Mouse (Mus musculus): ENCODE results near the gene Eme2.
A peak's percentile ranks its signal among the peaks of the same experiment; 100 is the strongest.

Gene Eme2

DNA sequence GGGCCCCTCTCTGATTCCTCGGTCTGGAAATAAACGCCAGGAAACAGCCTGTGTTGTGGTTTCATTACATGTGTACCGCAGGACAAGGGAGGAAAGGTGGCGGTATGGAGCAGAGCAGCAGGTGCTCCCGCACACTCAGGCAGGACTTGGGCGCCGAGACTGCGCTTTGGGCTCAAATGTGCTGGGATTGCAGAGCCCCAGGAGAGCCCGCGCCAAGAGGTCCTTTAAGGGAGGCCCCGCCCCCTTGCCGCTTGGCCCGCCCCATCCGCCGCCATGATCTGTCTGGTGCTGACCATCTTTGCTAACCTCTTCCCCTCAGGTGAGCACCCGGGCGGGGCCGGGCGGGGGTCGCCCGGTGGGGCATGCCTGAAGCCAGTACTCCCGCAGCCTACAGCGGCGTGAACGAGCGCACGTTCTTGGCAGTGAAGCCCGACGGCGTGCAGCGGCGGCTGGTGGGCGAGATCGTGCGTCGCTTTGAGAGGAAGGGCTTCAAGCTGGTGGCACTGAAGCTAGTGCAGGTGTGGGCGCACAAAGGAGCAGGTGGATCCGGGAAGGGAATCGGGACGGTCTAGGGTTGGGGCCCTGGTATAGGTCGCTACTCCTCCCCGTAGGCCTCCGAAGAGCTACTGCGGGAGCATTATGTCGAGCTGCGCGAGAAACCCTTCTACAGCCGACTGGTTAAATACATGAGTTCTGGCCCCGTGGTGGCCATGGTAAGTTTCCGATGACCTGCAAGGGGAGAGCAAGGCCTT lies 1.5 kb upstream of the Eme2 start, which contains the start of gene Nme3:
TSS of gene Nme3 (plus strand) at position 260 of the 752 bp plus-strand sequence.
- peak; percentile 84 for DNase-seq (ENCODE audit: low spot score)

DNA sequence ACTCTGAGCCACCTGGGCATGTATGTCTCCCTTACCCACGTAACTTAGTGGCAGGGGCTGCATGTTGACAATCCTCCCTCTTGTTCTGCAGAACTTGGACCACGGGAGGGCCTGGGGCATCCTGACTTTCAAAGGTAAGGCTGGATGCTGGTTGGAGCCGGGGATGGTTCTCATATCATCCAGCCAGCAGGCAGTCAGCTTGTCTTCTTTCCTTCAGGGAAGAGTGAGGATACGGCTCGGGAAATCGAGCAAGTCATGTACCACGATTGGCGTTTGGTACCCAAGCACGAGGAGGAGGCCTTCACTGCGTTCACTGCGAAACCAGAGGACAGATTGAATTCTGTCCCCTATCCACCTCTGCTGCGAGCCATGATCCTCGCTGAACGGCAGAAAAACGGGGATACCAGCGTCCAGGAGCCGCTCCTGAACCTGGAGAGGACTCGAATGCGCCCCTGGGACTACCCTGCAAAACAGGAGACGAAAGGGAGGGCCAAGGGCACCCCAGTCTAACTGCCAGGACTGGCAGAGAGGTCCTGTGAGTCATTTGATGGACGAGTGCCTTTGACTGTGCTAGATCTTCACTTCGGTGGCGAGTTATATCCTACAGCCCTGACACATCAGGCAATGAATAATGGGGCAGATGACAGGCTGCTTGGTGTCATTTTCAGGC lies 819 bp upstream of the Eme2 start:
- peak; percentile 8 for DNase-seq (ENCODE audit: low spot score)

DNA sequence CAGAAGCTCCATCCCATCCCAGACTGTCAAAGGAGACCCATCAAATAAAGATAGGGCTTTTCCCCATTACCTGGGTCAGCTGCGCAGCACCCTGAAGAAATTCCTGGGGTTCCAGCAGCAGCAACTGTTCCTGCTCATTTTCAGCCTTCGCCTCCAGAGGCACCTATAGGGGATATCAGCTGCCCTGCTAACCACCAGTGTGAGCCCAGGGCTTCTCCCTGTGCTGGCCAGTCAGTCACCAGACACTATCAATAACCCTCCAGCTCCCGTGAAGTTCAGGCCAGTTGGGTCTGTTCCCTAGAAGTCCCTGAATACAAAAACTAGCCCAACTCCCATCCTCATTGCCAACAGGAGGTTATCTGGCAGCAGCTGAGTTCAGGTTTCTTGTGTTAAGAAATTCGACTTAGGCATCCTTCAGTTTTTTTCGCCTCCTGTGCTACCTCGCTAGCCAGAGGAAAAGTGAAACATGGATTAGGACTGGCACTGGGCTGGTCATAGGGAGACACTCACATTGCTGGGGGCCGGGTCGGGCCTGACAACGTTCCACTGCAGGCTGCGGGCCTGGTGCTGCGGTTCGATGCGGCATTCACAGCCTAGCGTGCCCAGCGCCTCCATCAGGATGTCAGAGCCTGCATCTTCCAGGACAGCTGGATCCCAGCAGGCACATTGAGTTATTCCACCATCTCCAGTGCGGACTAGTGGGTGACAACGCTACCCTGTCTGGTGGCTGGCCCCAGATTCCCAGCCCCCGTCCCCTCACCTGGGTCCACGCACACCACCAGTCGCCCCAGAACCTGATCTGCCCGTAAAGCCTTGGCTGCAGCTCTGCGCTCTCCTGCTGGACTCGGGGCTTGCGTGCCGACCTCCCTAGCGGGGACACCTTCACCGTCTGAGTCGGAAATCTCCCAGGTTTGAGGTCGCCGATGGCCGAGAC lies 559 bp downstream of the Eme2 start:
- peak; percentile 16 for DNase-seq (ENCODE audit: low spot score)

DNA sequence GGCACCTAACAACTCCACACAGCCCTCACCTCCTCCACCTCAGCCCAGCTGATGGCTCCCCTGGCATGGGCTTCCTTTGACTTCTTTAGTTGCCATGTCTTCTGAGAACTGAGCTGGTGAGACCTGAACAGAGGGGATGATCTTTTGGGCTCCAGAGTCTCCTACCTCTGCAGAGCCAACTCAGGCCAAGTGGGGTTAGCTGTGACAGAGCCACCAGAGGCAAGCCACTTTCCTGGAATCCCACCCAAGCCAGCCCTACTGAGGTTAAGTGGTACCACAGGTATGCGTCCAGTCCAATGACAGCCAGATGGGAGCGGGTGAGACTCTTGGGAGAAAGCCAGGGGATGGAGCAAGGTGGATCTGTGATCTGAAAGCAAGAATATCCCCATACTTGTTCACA lies 1.6 kb downstream of the Eme2 start:
- DNase-seq (ENCODE audit: low spot score): no peak

DNA sequence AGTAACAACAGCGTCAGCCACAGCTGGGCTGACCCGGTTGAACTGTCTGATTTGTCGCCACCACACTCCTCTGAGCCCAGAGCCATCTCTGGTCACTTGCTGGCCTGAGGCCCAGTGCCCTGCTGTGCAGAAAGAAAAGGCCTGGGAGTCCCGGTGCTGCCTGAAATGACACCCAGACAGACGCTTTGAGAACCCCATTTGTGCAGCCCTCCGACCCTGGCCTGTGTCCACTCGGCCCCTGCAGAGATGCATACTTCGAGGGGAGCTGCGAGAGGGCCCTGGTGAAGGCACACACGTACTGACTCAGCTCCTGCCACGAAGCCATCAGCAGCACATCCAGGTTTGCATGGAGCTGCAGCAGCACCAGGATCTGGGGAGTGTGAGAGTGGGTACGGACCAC lies 2.1 kb downstream of the Eme2 start:
- DNase-seq (ENCODE audit: low spot score): no peak

DNA sequence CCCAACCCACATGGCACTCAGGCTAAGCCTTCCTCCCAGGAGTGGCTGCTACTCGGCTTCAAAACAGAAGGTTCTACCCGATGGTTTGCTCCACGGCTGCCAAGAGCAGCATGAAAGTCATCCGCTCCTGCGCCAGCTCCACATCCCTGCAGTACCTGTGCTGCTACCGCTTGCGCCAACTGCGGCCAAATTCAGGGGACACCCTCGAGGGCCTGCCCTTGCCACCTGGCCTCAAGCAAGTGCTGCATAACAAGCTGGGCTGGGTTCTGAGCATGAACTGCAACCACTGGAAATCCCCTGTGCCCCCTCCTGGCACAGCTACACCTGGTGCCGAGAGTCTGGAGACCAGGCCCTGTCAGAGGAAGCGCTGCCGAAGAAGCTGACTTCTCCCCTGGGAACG lies 3.6 kb downstream of the Eme2 start:
- DNase-seq (ENCODE audit: low spot score): no peak

DNA sequence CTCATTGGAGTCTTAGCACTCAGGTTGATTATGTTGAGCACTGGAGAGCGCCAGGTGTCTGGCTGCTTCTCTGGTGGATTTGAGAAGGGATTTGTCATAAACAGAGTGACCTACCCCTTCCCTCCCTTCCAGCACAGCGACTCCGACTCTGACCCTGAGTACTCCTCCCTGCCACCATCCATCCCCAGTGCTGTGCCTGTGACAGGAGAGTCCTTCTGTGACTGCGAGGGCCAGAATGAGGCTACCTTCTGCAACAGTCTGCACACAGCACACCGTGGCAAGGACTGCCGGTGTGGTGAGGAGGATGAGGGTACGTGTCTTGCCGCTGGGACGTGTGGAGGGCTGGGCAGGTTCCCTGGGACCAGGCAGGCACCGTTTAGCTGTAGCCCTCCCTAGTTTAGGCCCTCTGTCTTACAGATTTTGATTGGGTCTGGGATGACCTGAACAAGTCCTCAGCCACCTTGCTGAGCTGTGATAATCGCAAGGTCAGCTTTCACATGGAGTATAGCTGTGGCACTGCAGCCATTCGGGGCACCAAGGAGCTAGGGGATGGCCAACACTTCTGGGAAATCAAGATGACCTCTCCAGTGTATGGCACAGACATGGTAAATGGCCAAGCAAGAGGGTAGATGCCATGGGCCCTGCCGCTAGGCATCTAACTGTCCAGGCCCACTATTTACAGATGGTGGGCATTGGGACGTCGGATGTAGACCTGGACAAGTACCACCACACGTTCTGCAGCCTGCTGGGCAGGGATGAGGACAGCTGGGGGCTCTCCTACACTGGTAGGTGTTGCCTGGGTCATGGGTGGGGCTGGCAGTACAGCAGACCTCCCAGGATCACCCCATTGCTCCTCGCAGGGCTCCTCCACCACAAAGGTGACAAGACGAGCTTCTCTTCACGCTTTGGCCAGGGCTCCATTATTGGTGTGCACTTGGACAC lies 4.5 kb downstream of the Eme2 start:
- DNase-seq (ENCODE audit: low spot score): no peak

DNA sequence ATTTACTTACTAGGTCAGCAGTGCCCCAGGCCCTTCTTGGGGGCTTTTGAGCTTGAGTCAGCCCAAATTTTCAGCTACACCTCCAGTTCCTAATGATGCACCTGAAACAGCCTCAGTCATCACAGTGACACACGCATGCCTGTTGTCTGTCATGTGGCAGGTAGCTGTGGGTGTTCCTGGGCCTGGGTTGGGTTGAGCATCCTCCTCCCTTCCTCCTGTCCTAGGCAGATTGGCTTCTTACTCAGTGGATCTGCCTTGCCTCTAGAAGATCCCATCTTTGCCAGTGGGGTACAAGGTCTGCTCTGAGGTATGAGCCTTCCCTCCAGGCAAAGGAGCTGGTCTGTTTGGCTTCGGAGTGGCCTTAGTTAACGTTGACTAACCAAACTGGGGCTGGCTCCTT lies 6.0 kb downstream of the Eme2 start:
- no peak for DNase-seq (ENCODE audit: low spot score)

DNA sequence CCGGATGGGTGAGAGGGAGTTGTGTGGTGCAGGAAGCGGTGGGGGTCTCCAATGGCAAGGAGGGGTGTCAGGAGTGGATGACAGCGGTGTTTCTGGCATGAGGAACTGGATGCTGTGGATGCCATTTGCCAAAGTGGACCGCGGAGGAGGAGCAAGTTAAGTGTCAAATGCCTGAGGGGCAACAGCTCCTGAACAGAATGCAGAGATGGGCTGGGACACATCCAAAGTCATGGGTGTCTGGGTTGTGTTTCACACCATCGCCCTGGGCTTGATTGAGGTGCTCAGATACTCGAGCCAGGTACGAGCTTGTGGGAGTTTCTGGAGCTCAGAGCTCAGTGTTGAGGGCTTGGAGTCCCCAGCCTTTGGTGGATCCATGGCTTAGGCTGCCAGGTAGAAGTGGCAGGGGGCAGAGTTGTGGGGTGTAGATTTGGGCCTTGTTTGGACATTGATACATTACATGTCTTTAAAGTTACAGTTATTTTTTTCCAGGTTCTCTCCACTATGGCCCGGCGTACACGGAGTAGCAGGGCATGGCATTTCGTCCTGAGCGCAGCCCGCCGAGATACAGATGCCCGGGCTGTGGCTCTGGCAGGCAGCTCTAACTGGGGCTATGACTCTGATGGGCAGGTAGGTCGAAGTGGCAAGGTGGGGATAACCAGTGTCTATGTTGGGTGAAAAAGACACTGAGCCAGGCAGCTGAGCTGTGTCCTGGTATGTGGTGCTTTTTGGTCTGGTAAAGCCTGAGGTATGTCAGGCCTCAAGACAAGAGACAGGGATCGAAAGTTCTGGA lies 7.4 kb downstream of the Eme2 start:
- peak; percentile 4 for DNase-seq (ENCODE audit: low spot score)

DNA sequence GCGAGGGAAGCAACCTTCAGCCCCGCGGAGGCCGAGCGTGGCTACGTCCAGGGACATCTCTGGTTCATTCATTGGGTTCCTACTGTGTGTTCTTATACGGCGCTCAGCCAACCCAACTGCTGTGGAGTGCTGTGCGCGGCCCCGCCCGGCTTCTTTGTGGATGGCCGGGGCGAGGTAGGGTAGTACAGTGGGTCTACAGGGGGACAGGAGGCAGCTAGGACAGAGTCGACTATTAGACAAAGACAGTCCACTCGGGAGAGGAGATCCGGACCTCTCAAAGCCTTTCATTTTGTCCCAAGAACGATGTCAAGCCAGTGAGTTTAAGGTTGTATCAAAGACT lies 8.0 kb downstream of the Eme2 start:
- no peak for DNase-seq (ENCODE audit: low spot score)

DNA sequence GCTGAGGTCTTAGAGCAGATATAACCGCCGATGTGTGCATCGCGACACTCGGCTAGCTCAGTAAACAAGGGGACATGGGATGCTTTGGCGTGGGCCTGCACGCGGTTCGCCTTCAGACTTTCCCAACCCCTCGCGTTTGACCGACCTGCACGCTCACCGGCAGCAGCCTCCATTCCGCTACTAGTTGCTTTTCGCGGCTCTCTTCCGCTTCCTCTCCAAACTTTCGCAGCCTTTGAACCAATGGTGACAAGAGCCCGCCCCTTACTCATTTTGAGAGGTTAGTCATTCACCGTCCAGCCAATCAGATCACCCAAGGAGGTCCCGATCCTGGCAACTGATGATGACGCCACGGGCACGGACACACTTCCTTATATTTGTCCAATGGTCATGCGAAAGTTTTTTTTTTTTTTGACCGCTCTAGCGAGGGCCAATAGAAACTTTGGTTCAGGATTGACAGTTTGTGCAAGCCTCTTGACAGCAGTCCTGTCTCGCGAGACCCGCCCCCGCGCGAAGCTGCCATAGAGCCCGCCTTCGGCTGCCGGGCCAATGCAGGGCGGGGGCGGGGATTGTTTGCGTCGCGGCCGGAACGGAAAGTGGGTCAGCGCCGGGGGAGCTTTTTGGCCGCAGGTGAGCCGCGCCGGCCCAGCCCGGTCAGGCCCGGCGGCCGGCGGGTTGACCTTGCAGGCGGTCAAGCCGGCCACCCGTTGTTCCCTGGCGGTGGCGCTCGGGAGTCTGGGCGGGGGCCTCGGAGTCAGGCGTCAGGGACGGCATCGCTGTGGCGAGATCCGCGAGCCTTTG lies 8.6 kb downstream of the Eme2 start, which contains the start of the genes Nubp2 and Spsb3:
TSS of gene Nubp2 (minus strand) at position 216 of the 798 bp plus-strand sequence.
TSS of gene Spsb3 (plus strand) at position 510 of the 798 bp plus-strand sequence.
- peak; percentile 99 for DNase-seq (ENCODE audit: low spot score)

DNA sequence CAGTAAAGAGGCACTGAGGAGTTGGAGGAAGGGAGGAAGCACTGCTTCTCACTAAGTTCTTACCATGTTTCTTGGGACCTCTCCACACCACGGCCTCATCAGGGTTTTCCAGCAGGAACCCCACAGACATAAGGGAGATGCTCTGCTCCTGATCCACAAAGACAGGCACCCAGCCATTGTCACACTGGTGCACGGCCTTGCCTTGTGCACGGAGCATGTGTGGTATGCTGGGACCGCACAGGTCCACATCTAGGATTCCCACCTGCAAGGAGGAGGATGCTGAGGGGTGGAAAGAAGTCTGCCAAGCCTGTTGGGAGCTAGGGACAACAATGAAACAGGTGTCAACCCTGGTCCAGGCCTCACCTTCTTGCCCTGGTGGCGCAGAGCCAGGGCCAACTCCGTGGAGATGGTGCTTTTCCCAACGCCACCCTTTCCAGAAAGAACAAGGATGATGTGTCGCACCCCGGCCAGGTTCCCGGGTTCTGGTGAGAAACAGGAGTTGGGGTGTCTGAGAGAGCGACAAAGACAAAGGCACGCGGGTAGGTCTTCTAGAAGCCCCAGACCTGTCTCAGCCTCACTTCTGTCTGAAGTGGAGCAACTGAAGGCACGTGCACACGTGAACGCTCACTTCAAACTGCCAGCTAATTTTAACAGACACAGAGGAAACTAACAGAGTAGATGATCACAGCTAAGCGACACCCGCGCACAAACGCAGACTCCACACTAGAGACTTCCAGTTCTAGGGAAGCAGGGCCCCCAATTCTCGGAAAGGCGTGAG lies 9.3 kb downstream of the Eme2 start:
- no peak for DNase-seq (ENCODE audit: low spot score)

DNA sequence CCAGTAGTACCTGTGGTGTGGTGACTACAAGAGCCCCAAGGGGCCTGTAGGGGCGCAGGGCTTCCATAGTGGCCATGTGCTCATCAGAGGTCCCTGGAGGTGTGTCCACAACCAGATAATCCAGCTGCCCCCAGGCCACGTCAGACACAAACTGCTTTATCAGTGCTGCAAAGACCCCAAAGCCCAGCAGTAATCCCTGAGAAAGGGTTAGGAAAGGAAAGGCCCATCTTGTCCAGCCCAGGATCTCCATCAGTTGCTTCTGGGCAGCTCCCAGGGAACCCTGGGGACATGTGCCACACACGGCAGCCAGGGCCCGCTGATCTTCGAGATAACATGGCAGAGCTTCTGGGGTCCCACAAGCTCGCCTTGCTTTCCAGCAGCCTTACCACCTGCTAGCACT lies 10.5 kb downstream of the Eme2 start:
- DNase-seq (ENCODE audit: low spot score): no peak

DNA sequence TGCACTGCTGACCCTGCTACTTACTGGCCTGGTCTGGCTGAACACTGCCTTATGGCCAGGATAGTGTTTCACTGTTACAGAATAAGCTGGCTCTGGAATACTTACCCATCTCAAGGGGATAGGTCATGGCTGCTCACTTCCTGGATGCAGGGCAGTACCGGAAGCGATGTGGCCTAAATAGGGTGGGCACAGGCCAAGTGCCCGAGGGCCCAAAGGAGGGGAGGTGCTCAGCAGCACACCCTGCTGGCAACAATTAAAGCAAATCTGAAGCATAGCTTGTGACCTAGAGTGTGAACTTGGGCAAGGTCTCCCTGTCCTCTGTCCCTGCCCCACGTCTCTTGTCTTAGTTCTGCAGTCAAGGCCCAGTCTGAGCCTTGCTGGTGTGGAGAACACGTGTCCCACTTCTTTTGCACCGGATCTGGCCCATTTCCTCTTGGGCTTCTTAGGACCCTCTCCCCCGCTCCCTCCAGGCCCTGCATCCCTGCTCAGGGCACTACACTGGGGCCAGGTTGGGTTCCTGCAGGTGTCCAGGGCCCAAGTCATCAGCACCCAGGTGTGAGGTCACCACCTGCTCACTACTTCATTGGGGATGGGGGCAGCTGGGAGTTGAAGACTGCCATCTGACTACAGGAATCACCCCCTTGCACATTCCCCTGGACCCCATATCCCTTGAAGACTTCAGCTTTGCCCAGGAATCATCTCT lies 13.0 kb downstream of the Eme2 start:
- DNase-seq (ENCODE audit: low spot score): peak; percentile 61

DNA sequence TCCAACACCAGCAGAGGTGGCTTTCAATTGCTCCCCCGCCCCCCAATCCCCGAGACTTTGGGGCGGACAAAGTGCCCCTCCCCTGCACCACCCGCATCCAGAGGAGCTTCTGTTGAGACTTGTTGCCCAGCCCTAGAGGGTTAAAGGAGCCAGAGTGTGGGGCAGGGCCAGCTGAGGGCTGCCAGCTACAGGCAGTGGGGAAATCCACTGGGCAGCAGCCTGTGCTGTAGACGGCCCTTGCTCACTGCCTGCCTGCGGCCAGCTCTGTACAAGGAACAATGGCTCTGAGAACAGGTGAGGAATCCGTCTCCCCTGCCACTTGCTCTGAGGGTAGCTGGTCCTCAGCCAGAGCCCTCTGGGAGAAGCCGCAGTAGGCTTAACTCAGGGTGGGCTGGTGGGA lies 16.4 kb downstream of the Eme2 start:
- no peak for DNase-seq (ENCODE audit: low spot score)

DNA sequence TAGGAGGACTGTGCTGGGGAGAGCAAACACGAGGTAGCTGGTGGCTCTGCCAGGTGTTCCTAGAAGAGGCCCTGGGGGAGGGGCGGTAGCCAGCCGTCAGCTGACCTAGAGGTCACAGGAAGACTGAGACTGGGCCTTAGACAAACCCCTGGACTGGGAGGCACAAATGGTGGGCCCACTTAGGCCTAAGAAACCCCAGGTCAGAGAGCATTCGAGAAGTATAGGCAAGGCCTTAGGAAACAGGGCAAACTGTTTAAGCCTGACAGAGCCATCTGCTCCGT lies 16.8 kb downstream of the Eme2 start:
- peak; percentile 12 for DNase-seq (ENCODE audit: low spot score)

DNA sequence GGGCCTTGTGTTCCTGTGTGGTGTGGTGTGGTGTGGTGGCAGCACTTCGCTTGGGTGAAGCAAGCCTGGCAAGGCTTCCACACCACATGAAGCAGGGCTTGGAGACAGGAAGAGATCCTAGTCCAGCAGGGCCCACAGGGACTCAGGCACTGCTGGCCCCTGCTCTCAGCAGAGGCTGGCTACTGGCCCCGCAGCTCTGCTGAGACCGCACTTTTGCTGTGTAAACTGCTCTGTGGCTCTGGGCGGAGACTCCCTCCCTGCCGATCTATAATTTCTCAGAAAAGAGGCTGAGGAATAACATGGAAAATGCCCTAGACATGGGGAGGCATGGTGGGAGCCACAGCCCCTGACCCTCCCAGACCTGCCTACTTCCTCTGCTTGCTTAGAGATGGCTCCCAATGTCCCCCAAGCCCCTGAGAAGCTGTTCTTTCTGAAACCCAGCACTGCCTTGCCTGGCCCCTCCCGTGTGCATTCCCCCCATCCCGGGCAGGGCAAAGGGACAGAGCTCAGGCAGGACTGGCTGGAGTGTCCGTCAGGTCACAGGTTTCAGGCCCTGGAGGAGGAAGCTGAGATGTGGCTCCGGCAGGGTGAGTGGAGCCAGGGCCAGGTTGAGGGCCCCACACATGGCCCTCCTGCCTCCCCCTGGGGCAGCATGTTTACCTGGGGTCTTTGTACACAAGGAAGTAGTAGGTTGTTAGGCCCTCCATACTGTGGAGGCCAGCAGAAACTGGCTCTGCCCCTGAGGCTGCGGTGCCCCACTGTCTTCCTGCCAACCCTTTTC lies 17.4 kb downstream of the Eme2 start:
- no peak for DNase-seq (ENCODE audit: low spot score)

DNA sequence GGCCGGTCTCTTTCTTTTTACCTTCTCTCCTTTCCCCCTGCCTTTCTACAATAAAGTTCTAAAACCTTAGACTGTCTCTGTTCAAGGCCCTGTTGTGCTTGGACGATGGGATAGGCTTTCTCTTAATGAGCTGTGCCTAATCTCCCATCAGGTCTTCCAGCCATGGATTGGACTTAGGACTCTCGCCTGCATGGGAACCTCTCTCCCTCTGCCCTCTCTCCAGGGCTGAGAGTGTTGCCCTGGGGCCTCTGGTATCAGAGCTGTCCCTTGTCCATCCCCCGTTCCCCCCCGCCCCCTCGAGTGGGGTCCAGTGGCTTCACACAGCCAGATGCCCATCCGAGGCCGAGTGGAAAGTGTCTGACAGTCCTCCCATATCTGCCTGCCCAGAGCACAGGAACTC lies 19.9 kb downstream of the Eme2 start:
- DNase-seq (ENCODE audit: low spot score): no peak
